ENCODE assay signal across 19 mouse cellular contexts in the genomic region with DNA sequence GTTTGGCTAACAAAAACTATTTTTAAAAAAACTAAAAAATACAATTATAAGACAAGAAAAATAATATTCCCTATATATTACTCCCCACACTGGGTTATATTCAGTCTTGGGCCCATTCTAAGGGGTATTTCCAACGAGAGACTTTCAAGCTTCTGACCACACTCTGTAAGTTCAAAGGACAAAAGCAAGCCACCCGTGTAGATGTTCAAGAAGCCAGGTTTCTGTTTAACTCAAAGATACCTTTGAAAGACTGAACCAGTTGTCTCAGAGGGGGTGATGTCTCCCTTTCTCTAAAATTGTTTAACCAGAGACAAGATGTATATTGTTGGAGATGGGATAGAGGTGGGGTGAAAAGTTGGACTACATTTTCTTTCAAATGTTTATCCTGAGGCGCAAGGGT. TPM values are rescaled to one million over a fixed set of nuclear protein-coding genes. Genes with fewer than 3 reads are reported as not detected.
A peak's percentile ranks its signal among the peaks of the same experiment; 100 is the strongest.
DNase-seq lines count a peak whose midpoint lies in the region; ATAC-seq and TF ChIP-seq lines count a peak whose summit lies in the region.
"Had no signal": no experiment of that assay in that cellular context is flagged by ENCODE, and none has a peak within 500 bp of the region (broad histone marks: within the 10 kb centered on the region; RNA-seq: fewer than 3 reads in every experiment).

No protein-coding gene starts in this region.

- peaks cover 11% of the 10 kb centered on the region; the same call in 1 of the 2 replicates for H3K4me1 ChIP-seq in hindbrain, embryonic 14.5 days (replicated peaks; ENCODE audit: control insufficient read depth, insufficient read depth, low read length)
- H3K4me1 ChIP-seq in hindbrain, embryonic 16.5 days (ENCODE audit: control insufficient read depth, insufficient read depth, low read depth, low read length) = no peaks in the 10 kb centered on the region; the same call in 1 of the 2 replicates
- H3K4me1 ChIP-seq in liver, embryonic 12.5 days = peaks cover 89% of the 10 kb centered on the region
- peaks cover 46% of the 10 kb centered on the region for H3K4me1 ChIP-seq in liver, embryonic 11.5 days (replicated peaks; ENCODE audit: control insufficient read depth, insufficient read depth, low read length)
- peaks cover 93% of the 10 kb centered on the region for H3K4me1 ChIP-seq in liver, embryonic 13.5 days (replicated peaks)
- H3K4me1 ChIP-seq in lung, adult 2 months (ENCODE audit: control insufficient read depth, insufficient read depth, low read length) = peaks cover 32% of the 10 kb centered on the region

- no peak for TF ChIP-seq POLR2A in lung, adult 2 months (IDR thresholded peaks at IDR 0.05; ENCODE audit: borderline replicate concordance, extremely low read depth, low read depth, low read length)

- WGBS in hindbrain, embryonic 14.5 days = 96% methylated on average over 3 of the region's 3 CpGs
- WGBS in hindbrain, embryonic 16.5 days = 84% methylated on average over 3 of the region's 3 CpGs
- 65% methylated on average over 3 of the region's 3 CpGs for WGBS in liver, embryonic 12.5 days (ENCODE audit: insufficient replicate concordance)
- 79% methylated on average over 3 of the region's 3 CpGs for WGBS in liver, embryonic 11.5 days
- WGBS in liver, embryonic 13.5 days (ENCODE audit: insufficient replicate concordance) = 68% methylated on average over 3 of the region's 3 CpGs
- WGBS in lung, adult 2 months = 78% methylated on average over 3 of the region's 3 CpGs

- H3K9me3 ChIP-seq in hindbrain, embryonic 14.5 days (ENCODE audit: control insufficient read depth, low read length) = no peaks in the 10 kb centered on the region
- no peaks in the 10 kb centered on the region for H3K9me3 ChIP-seq in hindbrain, embryonic 16.5 days (ENCODE audit: control insufficient read depth, low read length)
- no peaks in the 10 kb centered on the region for H3K9me3 ChIP-seq in liver, embryonic 12.5 days (replicated peaks)
- H3K9me3 ChIP-seq in liver, embryonic 11.5 days (ENCODE audit: control insufficient read depth, low read length) = no peaks in the 10 kb centered on the region
- no peaks in the 10 kb centered on the region for H3K9me3 ChIP-seq in liver, embryonic 13.5 days (replicated peaks)
- H3K9me3 ChIP-seq: forebrain, embryonic 12.5 days; heart, embryonic 10.5 days; intestine, embryonic 15.5 days; midbrain, embryonic 13.5 days; neural tube, embryonic 12.5 days had no signal

- H3K36me3 ChIP-seq in hindbrain, embryonic 14.5 days (replicated peaks; ENCODE audit: control insufficient read depth, insufficient read depth) = peaks cover 20% of the 10 kb centered on the region
- peaks cover 6% of the 10 kb centered on the region for H3K36me3 ChIP-seq in hindbrain, embryonic 16.5 days (ENCODE audit: control insufficient read depth, insufficient read depth, low read length)
- H3K36me3 ChIP-seq in liver, embryonic 12.5 days = peaks cover 55% of the 10 kb centered on the region
- H3K36me3 ChIP-seq in liver, embryonic 11.5 days (ENCODE audit: control insufficient read depth, insufficient read depth, low read length) = peaks cover 12% of the 10 kb centered on the region; the same call in 1 of the 2 replicates
- peaks cover 46% of the 10 kb centered on the region for H3K36me3 ChIP-seq in liver, embryonic 13.5 days

- H3K27me3 ChIP-seq in hindbrain, embryonic 14.5 days (ENCODE audit: control insufficient read depth, insufficient read depth, low read length) = no peaks in the 10 kb centered on the region
- no peaks in the 10 kb centered on the region for H3K27me3 ChIP-seq in hindbrain, embryonic 16.5 days (replicated peaks; ENCODE audit: control insufficient read depth, insufficient read depth, low read length)
- H3K27me3 ChIP-seq in liver, embryonic 12.5 days (replicated peaks) = no peaks in the 10 kb centered on the region
- H3K27me3 ChIP-seq in liver, embryonic 11.5 days (replicated peaks; ENCODE audit: control insufficient read depth, insufficient read depth, low read length) = no peaks in the 10 kb centered on the region
- H3K27me3 ChIP-seq in liver, embryonic 13.5 days = no peaks in the 10 kb centered on the region
- H3K27me3 ChIP-seq: forebrain, embryonic 12.5 days; intestine, embryonic 15.5 days; midbrain, embryonic 13.5 days; neural tube, embryonic 12.5 days had no signal

- no peak overlapping the region for H3K4me2 ChIP-seq in hindbrain, embryonic 14.5 days (replicated peaks)
- no peak overlapping the region for H3K4me2 ChIP-seq in hindbrain, embryonic 16.5 days (ENCODE audit: low read length)
- 0 out of 2 replicates have a peak overlapping the region, but pooled peaks have one; percentile 66 for H3K4me2 ChIP-seq in liver, embryonic 12.5 days
- H3K4me2 ChIP-seq in liver, embryonic 11.5 days = no peak overlapping the region
- H3K4me2 ChIP-seq in liver, embryonic 13.5 days = peak overlapping the region; percentile 64; the same call in 1 of the 2 replicates
- H3K4me2 ChIP-seq: forebrain, embryonic 12.5 days; intestine, embryonic 15.5 days; midbrain, embryonic 13.5 days; neural tube, embryonic 12.5 days had no signal

- no peak overlapping the region for H3K9ac ChIP-seq in hindbrain, embryonic 14.5 days
- H3K9ac ChIP-seq in hindbrain, embryonic 16.5 days (ENCODE audit: low read depth, low read length) = no peak overlapping the region
- H3K9ac ChIP-seq in liver, embryonic 12.5 days = no peak overlapping the region
- no peak overlapping the region for H3K9ac ChIP-seq in liver, embryonic 11.5 days (ENCODE audit: low read depth, low read length)
- H3K9ac ChIP-seq in liver, embryonic 13.5 days = peak overlapping the region; percentile 64; the same call in 1 of the 2 replicates
- H3K9ac ChIP-seq: forebrain, embryonic 12.5 days; intestine, embryonic 15.5 days; midbrain, embryonic 13.5 days; neural tube, embryonic 12.5 days had no signal

- H3K4me3 ChIP-seq in hindbrain, embryonic 14.5 days (replicated peaks; ENCODE audit: low read length) = no peak overlapping the region
- no peak overlapping the region for H3K4me3 ChIP-seq in hindbrain, embryonic 16.5 days (ENCODE audit: low read length)
- H3K4me3 ChIP-seq in liver, embryonic 12.5 days = no peak overlapping the region
- H3K4me3 ChIP-seq in liver, embryonic 11.5 days (ENCODE audit: low read depth, low read length) = no peak overlapping the region
- no peak overlapping the region for H3K4me3 ChIP-seq in liver, embryonic 13.5 days (replicated peaks)
- no peak overlapping the region for H3K4me3 ChIP-seq in lung, adult 2 months (replicated peaks; ENCODE audit: extremely low read depth, low read depth, low read length)
- H3K4me3 ChIP-seq: forebrain, embryonic 12.5 days; intestine, embryonic 15.5 days; midbrain, embryonic 13.5 days; neural tube, embryonic 12.5 days had no signal

- H3K27ac ChIP-seq in hindbrain, embryonic 14.5 days = no peak overlapping the region
- no peak overlapping the region for H3K27ac ChIP-seq in hindbrain, embryonic 16.5 days (ENCODE audit: low read depth, low read length)
- H3K27ac ChIP-seq in liver, embryonic 12.5 days = peak overlapping the region; percentile 87
- H3K27ac ChIP-seq in liver, embryonic 11.5 days (ENCODE audit: low read depth, low read length) = no peak overlapping the region
- peak overlapping the region; percentile 88 for H3K27ac ChIP-seq in liver, embryonic 13.5 days
- H3K27ac ChIP-seq: forebrain, embryonic 12.5 days; midbrain, embryonic 13.5 days; neural tube, embryonic 12.5 days had no signal

- ATAC-seq in hindbrain, embryonic 14.5 days (ENCODE audit: low FRiP score) = no peak
- ATAC-seq in hindbrain, embryonic 16.5 days = no peak
- ATAC-seq in liver, embryonic 12.5 days = no peak
- no peak for ATAC-seq in liver, embryonic 11.5 days (replicated peaks; ENCODE audit: low FRiP score)
- ATAC-seq in liver, embryonic 13.5 days (ENCODE audit: low read depth) = no peak
- no peak for ATAC-seq in inflammation-experienced regulatory T-cells, adult 6 months
- ATAC-seq: intestine, embryonic 15.5 days; midbrain, embryonic 13.5 days had no signal

- no peak for TF ChIP-seq CTCF in lung, adult 2 months (IDR thresholded peaks at IDR 0.05; ENCODE audit: insufficient read depth, low read length)

- peak; percentile 20 for DNase-seq in hindbrain, embryonic 14.5 days (ENCODE audit: low spot score)
- DNase-seq in liver, embryonic 11.5 days (ENCODE audit: low spot score) = no peak
- no peak for DNase-seq in liver, embryonic 13.5 days
- DNase-seq in lung, adult 2 months = no peak
- DNase-seq: adrenal gland, postnatal 36 days; cerebellum, adult 8-10 months; gastrocnemius, postnatal 25 days; right cerebral cortex, postnatal 4 days; thymus, postnatal 14 days had no signal

RNA-seq across cellular contexts. Expression of a gene that starts 16.6 kb away (rescaled TPM):
- 14.4 and 14.9 TPM in 2 replicates for polyA plus RNA-seq in hindbrain, embryonic 14.5 days (2014; fragmentation: Nextera tagmentation; extraction: Ambion mirVana)
- polyA plus RNA-seq in hindbrain, embryonic 16.5 days (2015; fragmentation: Nextera tagmentation; extraction: Ambion mirVana) = 13.5 and 19.0 TPM in 2 replicates
- polyA plus RNA-seq in liver, embryonic 12.5 days (2016; fragmentation: Nextera tagmentation; extraction: Ambion mirVana) = 15.5 and 18.5 TPM in 2 replicates
- polyA plus RNA-seq in liver, embryonic 11.5 days (2014; fragmentation: Nextera tagmentation; extraction: Ambion mirVana) = 18.3 and 18.9 TPM in 2 replicates
- polyA plus RNA-seq in liver, embryonic 13.5 days (2015; fragmentation: Nextera tagmentation; extraction: Ambion mirVana) = 13.0 and 15.3 TPM in 2 replicates
- 23.1 and 26.3 TPM in 2 replicates for polyA plus RNA-seq in lung, adult 2 months (2012; rRNA removed)
- 10 to 100 TPM; 20.4 to 24.7 (median 20.9) TPM for polyA plus RNA-seq in inflammation-experienced regulatory T-cells, adult 6 months (2017; shearing (Covaris generic))

RNA-seq across cellular contexts. Expression of a gene that starts 22.4 kb away (rescaled TPM):
- 27.5 and 28.9 TPM in 2 replicates for polyA plus RNA-seq in hindbrain, embryonic 14.5 days (2014; fragmentation: Nextera tagmentation; extraction: Ambion mirVana)
- 36.2 and 37.3 TPM in 2 replicates for polyA plus RNA-seq in hindbrain, embryonic 16.5 days (2015; fragmentation: Nextera tagmentation; extraction: Ambion mirVana)
- polyA plus RNA-seq in liver, embryonic 12.5 days (2016; fragmentation: Nextera tagmentation; extraction: Ambion mirVana) = 528 and 553 TPM in 2 replicates
- polyA plus RNA-seq in liver, embryonic 11.5 days (2014; fragmentation: Nextera tagmentation; extraction: Ambion mirVana) = 206 and 226 TPM in 2 replicates
- polyA plus RNA-seq in liver, embryonic 13.5 days (2015; fragmentation: Nextera tagmentation; extraction: Ambion mirVana) = 652 and 660 TPM in 2 replicates
- polyA plus RNA-seq in lung, adult 2 months (2012; rRNA removed) = 20.7 and 24.0 TPM in 2 replicates
- 10 to 100 TPM; 19.0 to 35.1 (median 30.7) TPM for polyA plus RNA-seq in inflammation-experienced regulatory T-cells, adult 6 months (2017; shearing (Covaris generic))

RNA-seq across cellular contexts. Expression of a gene that starts 38.3 kb away (rescaled TPM):
- 0.16 TPM in 2 replicates for polyA plus RNA-seq in hindbrain, embryonic 14.5 days (2014; fragmentation: Nextera tagmentation; extraction: Ambion mirVana)
- polyA plus RNA-seq in hindbrain, embryonic 16.5 days (2015; fragmentation: Nextera tagmentation; extraction: Ambion mirVana) = 0.35 and 0.60 TPM in 2 replicates
- 2.4 and 3.2 TPM in 2 replicates for polyA plus RNA-seq in liver, embryonic 12.5 days (2016; fragmentation: Nextera tagmentation; extraction: Ambion mirVana)
- polyA plus RNA-seq in liver, embryonic 11.5 days (2014; fragmentation: Nextera tagmentation; extraction: Ambion mirVana) = 1.8 and 2.2 TPM in 2 replicates
- polyA plus RNA-seq in liver, embryonic 13.5 days (2015; fragmentation: Nextera tagmentation; extraction: Ambion mirVana) = 4.4 and 5.2 TPM in 2 replicates
- 56.2 and 69.8 TPM in 2 replicates for polyA plus RNA-seq in lung, adult 2 months (2012; rRNA removed)
- polyA plus RNA-seq in inflammation-experienced regulatory T-cells, adult 6 months (2017; shearing (Covaris generic)) = under 1 TPM; 0.21 to 0.62 (median 0.40) TPM
- polyA plus RNA-seq: cortical plate, adult 2 months; midbrain, embryonic 13.5 days had no signal

RNA-seq across cellular contexts. Expression of a gene that starts 47.0 kb away (rescaled TPM):
- polyA plus RNA-seq in hindbrain, embryonic 14.5 days (2014; fragmentation: Nextera tagmentation; extraction: Ambion mirVana) = 0.09 and 0.16 TPM in 2 replicates
- 0.32 and 0.35 TPM in 2 replicates for polyA plus RNA-seq in hindbrain, embryonic 16.5 days (2015; fragmentation: Nextera tagmentation; extraction: Ambion mirVana)
- polyA plus RNA-seq in liver, embryonic 12.5 days (2016; fragmentation: Nextera tagmentation; extraction: Ambion mirVana) = 0.15 and 0.19 TPM in 2 replicates
- 0.17 TPM in 1 of 2 replicates, not detected in the other for polyA plus RNA-seq in liver, embryonic 11.5 days (2014; fragmentation: Nextera tagmentation; extraction: Ambion mirVana)
- polyA plus RNA-seq in liver, embryonic 13.5 days (2015; fragmentation: Nextera tagmentation; extraction: Ambion mirVana) = 0.05 and 0.08 TPM in 2 replicates
- polyA plus RNA-seq in lung, adult 2 months (2012; rRNA removed) = 5.0 and 8.5 TPM in 2 replicates
- polyA plus RNA-seq in inflammation-experienced regulatory T-cells, adult 6 months (2017; shearing (Covaris generic)) = 1 to 10 TPM in 1 of 3 experiments, under 1 TPM in 1, not detected in 1; 0.19 to 2.7 TPM
- polyA plus RNA-seq: hindbrain, embryonic 11.5 days had no signal

RNA-seq across cellular contexts. Expression of a gene that starts 49.9 kb away (rescaled TPM):
- polyA plus RNA-seq in hindbrain, embryonic 14.5 days (2014; fragmentation: Nextera tagmentation; extraction: Ambion mirVana) = 74.0 and 77.8 TPM in 2 replicates
- 81.2 and 84.8 TPM in 2 replicates for polyA plus RNA-seq in hindbrain, embryonic 16.5 days (2015; fragmentation: Nextera tagmentation; extraction: Ambion mirVana)
- 49.0 and 51.6 TPM in 2 replicates for polyA plus RNA-seq in liver, embryonic 12.5 days (2016; fragmentation: Nextera tagmentation; extraction: Ambion mirVana)
- 69.6 and 71.3 TPM in 2 replicates for polyA plus RNA-seq in liver, embryonic 11.5 days (2014; fragmentation: Nextera tagmentation; extraction: Ambion mirVana)
- polyA plus RNA-seq in liver, embryonic 13.5 days (2015; fragmentation: Nextera tagmentation; extraction: Ambion mirVana) = 39.6 and 44.4 TPM in 2 replicates
- 25.4 and 30.1 TPM in 2 replicates for polyA plus RNA-seq in lung, adult 2 months (2012; rRNA removed)
- 100 to 1,000 TPM in 1 of 3 experiments, 10 to 100 TPM in 2; 93.2 to 124 (median 96.9) TPM for polyA plus RNA-seq in inflammation-experienced regulatory T-cells, adult 6 months (2017; shearing (Covaris generic))

Comparison
In these comparisons a context has a peak if more than half of its experiments do, and no peak if none do; other contexts are left out.
1. H3K27ac ChIP-seq: peak in liver, embryonic 12.5 days (single experiment) and liver, embryonic 13.5 days (single experiment); none in hindbrain, embryonic 14.5 days (single experiment), hindbrain, embryonic 16.5 days (single experiment) and liver, embryonic 11.5 days (single experiment).
2. H3K4me2 ChIP-seq: peak in liver, embryonic 12.5 days (single experiment) and liver, embryonic 13.5 days (single experiment); none in hindbrain, embryonic 14.5 days (single experiment), hindbrain, embryonic 16.5 days (single experiment) and liver, embryonic 11.5 days (single experiment).